In genomic region chr1:72784018-72784417, GRCm38 (mm10) we compare ENCODE assay signal across 19 mouse cellular contexts. TPM values are rescaled to one million over a fixed set of nuclear protein-coding genes. Genes with fewer than 3 reads are reported as not detected.
"Had no signal": no experiment of that assay in that cellular context is flagged by ENCODE, and none has a peak within 500 bp of the region (broad histone marks: within the 10 kb centered on the region; RNA-seq: fewer than 3 reads in every experiment).

No protein-coding gene starts in this region.

- ATAC-seq: liver, embryonic 12.5 days; midbrain, embryonic 13.5 days; midbrain, embryonic 15.5 days had no signal

- H3K36me3 ChIP-seq: liver, embryonic 12.5 days; midbrain, embryonic 13.5 days; midbrain, embryonic 15.5 days; neural tube, embryonic 13.5 days; neural tube, embryonic 15.5 days had no signal

- H3K27me3 ChIP-seq: liver, embryonic 12.5 days; megakaryocyte, embryonic 14.5 days; midbrain, embryonic 13.5 days; midbrain, embryonic 15.5 days; neural tube, embryonic 13.5 days; neural tube, embryonic 15.5 days had no signal

- H3K9ac ChIP-seq: liver, embryonic 12.5 days; liver, embryonic 14.5 days; midbrain, embryonic 13.5 days; midbrain, embryonic 15.5 days; neural tube, embryonic 13.5 days; neural tube, embryonic 15.5 days had no signal

- H3K4me3 ChIP-seq: liver, embryonic 12.5 days; megakaryocyte, embryonic 14.5 days; midbrain, embryonic 13.5 days; midbrain, embryonic 15.5 days; neural tube, embryonic 13.5 days; neural tube, embryonic 15.5 days had no signal

- H3K4me2 ChIP-seq: liver, embryonic 12.5 days; midbrain, embryonic 11.5 days; midbrain, embryonic 13.5 days; midbrain, embryonic 15.5 days; neural tube, embryonic 13.5 days; neural tube, embryonic 15.5 days had no signal

- H3K9me3 ChIP-seq: liver, embryonic 12.5 days; midbrain, embryonic 13.5 days; midbrain, embryonic 15.5 days; neural tube, embryonic 13.5 days; neural tube, embryonic 15.5 days had no signal

- DNase-seq: lung, adult 18-20 months; lung, postnatal 10 days; lung, postnatal 4 days; retina, postnatal 1 day; right cerebral cortex, adult 18-20 months; right cerebral cortex, postnatal 25 days; right cerebral cortex, postnatal 4 days; spleen, adult 18-20 months; thymus, adult 18-20 months; thymus, postnatal 25 days had no signal

- H3K27ac ChIP-seq: liver, embryonic 12.5 days; liver, embryonic 14.5 days; midbrain, embryonic 13.5 days; midbrain, embryonic 15.5 days; neural tube, embryonic 13.5 days; neural tube, embryonic 15.5 days had no signal

- H3K4me1 ChIP-seq: liver, embryonic 12.5 days; megakaryocyte, embryonic 14.5 days; midbrain, embryonic 15.5 days; neural tube, embryonic 15.5 days had no signal

RNA-seq across cellular contexts. Expression of gene Igfbp2, which starts 40.3 kb away (rescaled TPM):
- total RNA-seq: monocyte, adult 5-6 weeks had no signal
